Mouse (Mus musculus): ENCODE data around the gene Ffar4. TPM values are rescaled to one million over a fixed set of nuclear protein-coding genes. Genes with fewer than 3 reads are reported as not detected.

Gene Ffar4
- polyA plus RNA-seq, 1 experiment = not detected

GRCm38 (mm10) chr19:38064051-38064450 lies 32.8 kb upstream of the Ffar4 start:
- H3K4me3 ChIP-seq (ENCODE audit: insufficient read depth, low read length) = no peak overlapping the region
- no peak overlapping the region for H3K27ac ChIP-seq (ENCODE audit: insufficient read depth, low read depth, low read length)
- no peaks in the 10 kb centered on the region for H3K4me1 ChIP-seq (ENCODE audit: control insufficient read depth, insufficient read depth, low read length)
- no peak for TF ChIP-seq POLR2A (IDR thresholded peaks at IDR 0.05; ENCODE audit: borderline replicate concordance, low read depth, low read length)
- no peak for TF ChIP-seq CTCF (IDR thresholded peaks at IDR 0.05; ENCODE audit: low read depth, low read length)

GRCm38 (mm10) chr19:38073226-38073625 lies 23.6 kb upstream of the Ffar4 start:
- no peak overlapping the region for H3K27ac ChIP-seq (ENCODE audit: insufficient read depth, low read depth, low read length)
- TF ChIP-seq CTCF (IDR thresholded peaks at IDR 0.05; ENCODE audit: low read depth, low read length) (no peak), POLR2A (IDR thresholded peaks at IDR 0.05; ENCODE audit: borderline replicate concordance, low read depth, low read length) (no peak)

GRCm38 (mm10) chr19:38075051-38075450 lies 21.8 kb upstream of the Ffar4 start:
- no peaks in the 10 kb centered on the region for H3K4me1 ChIP-seq (ENCODE audit: control insufficient read depth, insufficient read depth, low read length)
- H3K27ac ChIP-seq (ENCODE audit: insufficient read depth, low read depth, low read length) = no peak overlapping the region
- no peak for TF ChIP-seq POLR2A (IDR thresholded peaks at IDR 0.05; ENCODE audit: borderline replicate concordance, low read depth, low read length)
- TF ChIP-seq CTCF (IDR thresholded peaks at IDR 0.05; ENCODE audit: low read depth, low read length) = no peak
- H3K4me3 ChIP-seq (ENCODE audit: insufficient read depth, low read length) = no peak overlapping the region

More at GRCm38 (mm10) chr19:38073226-38073625, 23.6 kb upstream of the Ffar4 start:
- Histone ChIP-seq H3K4me1 (ENCODE audit: control insufficient read depth, insufficient read depth, low read length) (no peaks in the 10 kb centered on the region), H3K4me3 (ENCODE audit: insufficient read depth, low read length) (no peak overlapping the region)

- Histone ChIP-seq H3K4me3 (ENCODE audit: insufficient read depth, low read length) (no peak overlapping the region), H3K27ac (ENCODE audit: insufficient read depth, low read depth, low read length) (no peak overlapping the region), H3K4me1 (ENCODE audit: control insufficient read depth, insufficient read depth, low read length) (no peaks in the 10 kb centered on the region)
- TF ChIP-seq POLR2A (IDR thresholded peaks at IDR 0.05; ENCODE audit: borderline replicate concordance, low read depth, low read length) = no peak
- no peak for TF ChIP-seq CTCF (IDR thresholded peaks at IDR 0.05; ENCODE audit: low read depth, low read length)
These were observed 20.6 kb upstream of the Ffar4 start for GRCm38 (mm10) chr19:38076251-38076650.

GRCm38 (mm10) chr19:38077851-38078540 lies 18.9 kb upstream of the Ffar4 start:
- no peak overlapping the region for H3K27ac ChIP-seq (ENCODE audit: insufficient read depth, low read depth, low read length)
- H3K4me1 ChIP-seq (ENCODE audit: control insufficient read depth, insufficient read depth, low read length) = no peaks in the 10 kb centered on the region
- no peak for TF ChIP-seq POLR2A (IDR thresholded peaks at IDR 0.05; ENCODE audit: borderline replicate concordance, low read depth, low read length)
- no peak for TF ChIP-seq CTCF (IDR thresholded peaks at IDR 0.05; ENCODE audit: low read depth, low read length)
- no peak overlapping the region for H3K4me3 ChIP-seq (ENCODE audit: insufficient read depth, low read length)

GRCm38 (mm10) chr19:38081361-38081760 lies 15.5 kb upstream of the Ffar4 start:
- no peaks in the 10 kb centered on the region for H3K4me1 ChIP-seq (ENCODE audit: control insufficient read depth, insufficient read depth, low read length)
- no peak for TF ChIP-seq CTCF (IDR thresholded peaks at IDR 0.05; ENCODE audit: low read depth, low read length)
- no peak for TF ChIP-seq POLR2A (IDR thresholded peaks at IDR 0.05; ENCODE audit: borderline replicate concordance, low read depth, low read length)
- no peak overlapping the region for H3K27ac ChIP-seq (ENCODE audit: insufficient read depth, low read depth, low read length)
- H3K4me3 ChIP-seq (ENCODE audit: insufficient read depth, low read length) = no peak overlapping the region

- Histone ChIP-seq H3K4me1 (ENCODE audit: control insufficient read depth, insufficient read depth, low read length) (no peaks in the 10 kb centered on the region), H3K4me3 (ENCODE audit: insufficient read depth, low read length) (no peak overlapping the region), H3K27ac (ENCODE audit: insufficient read depth, low read depth, low read length) (no peak overlapping the region)
- TF ChIP-seq CTCF (IDR thresholded peaks at IDR 0.05; ENCODE audit: low read depth, low read length) = no peak
- no peak for TF ChIP-seq POLR2A (IDR thresholded peaks at IDR 0.05; ENCODE audit: borderline replicate concordance, low read depth, low read length)
These were observed 13.8 kb upstream of the Ffar4 start for GRCm38 (mm10) chr19:38082931-38083525.

- H3K27ac ChIP-seq (ENCODE audit: insufficient read depth, low read depth, low read length) = no peak overlapping the region
- H3K4me1 ChIP-seq (ENCODE audit: control insufficient read depth, insufficient read depth, low read length) = no peaks in the 10 kb centered on the region
- TF ChIP-seq POLR2A (IDR thresholded peaks at IDR 0.05; ENCODE audit: borderline replicate concordance, low read depth, low read length) = no peak
- TF ChIP-seq CTCF (IDR thresholded peaks at IDR 0.05; ENCODE audit: low read depth, low read length) = no peak
- H3K4me3 ChIP-seq (ENCODE audit: insufficient read depth, low read length) = no peak overlapping the region
These were observed 11.0 kb upstream of the Ffar4 start for GRCm38 (mm10) chr19:38085841-38086240.

GRCm38 (mm10) chr19:38086948-38087551 lies 9.8 kb upstream of the Ffar4 start:
- H3K4me3 ChIP-seq (ENCODE audit: insufficient read depth, low read length) = no peak overlapping the region
- no peak for TF ChIP-seq POLR2A (IDR thresholded peaks at IDR 0.05; ENCODE audit: borderline replicate concordance, low read depth, low read length)
- no peak for TF ChIP-seq CTCF (IDR thresholded peaks at IDR 0.05; ENCODE audit: low read depth, low read length)
- H3K27ac ChIP-seq (ENCODE audit: insufficient read depth, low read depth, low read length) = no peak overlapping the region
- H3K4me1 ChIP-seq (ENCODE audit: control insufficient read depth, insufficient read depth, low read length) = peaks cover 4% of the 10 kb centered on the region

- TF ChIP-seq POLR2A (IDR thresholded peaks at IDR 0.05; ENCODE audit: borderline replicate concordance, low read depth, low read length) = no peak
- no peak for TF ChIP-seq CTCF (IDR thresholded peaks at IDR 0.05; ENCODE audit: low read depth, low read length)
- Histone ChIP-seq H3K4me1 (ENCODE audit: control insufficient read depth, insufficient read depth, low read length) (peaks cover 11% of the 10 kb centered on the region), H3K27ac (ENCODE audit: insufficient read depth, low read depth, low read length) (no peak overlapping the region), H3K4me3 (ENCODE audit: insufficient read depth, low read length) (no peak overlapping the region)
These were observed 7.5 kb upstream of the Ffar4 start for GRCm38 (mm10) chr19:38089358-38089757.

All from bone marrow macrophage, adult 2 months (primary cell).